Mouse (Mus musculus): ENCODE results near the gene Nkain4. TPM values are rescaled to one million over a fixed set of nuclear protein-coding genes. Genes with fewer than 3 reads are reported as not detected.

Gene Nkain4
- total and polyA plus RNA-seq, 2 experiments from 2014 or later, result 43.7 to 80.9 TPM

DNA sequence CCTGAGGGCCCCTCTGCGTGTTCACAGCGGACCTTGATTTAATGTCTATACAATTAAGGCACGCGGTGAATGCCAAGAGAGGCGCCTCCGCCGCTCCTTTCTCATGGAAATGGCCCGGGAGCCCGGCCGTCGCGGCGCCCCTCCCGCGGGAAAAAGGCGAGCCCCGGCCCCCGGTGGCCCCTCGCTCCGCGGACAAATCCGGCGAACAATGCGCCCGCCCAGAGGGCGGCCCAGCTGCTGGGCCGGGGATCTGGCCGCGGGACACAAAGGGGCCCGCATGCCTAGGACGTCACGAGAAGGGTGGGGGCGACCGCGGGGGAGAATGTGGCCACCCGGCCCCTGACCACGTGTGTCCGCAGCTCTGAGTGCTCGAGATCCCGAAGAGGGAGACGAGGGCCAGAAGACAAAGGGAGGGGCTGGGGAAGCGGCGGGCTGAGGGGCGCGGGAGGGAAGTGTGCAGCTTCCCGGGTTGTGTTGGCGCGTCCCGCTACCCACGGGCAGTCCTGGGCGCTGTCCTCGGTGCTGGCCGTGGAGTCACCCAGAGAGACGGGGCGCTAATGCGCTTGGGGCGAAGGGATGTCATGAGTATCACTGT is 60.4 kb downstream of the Nkain4 start:
- ATAC-seq, result peak; percentile 19
- H3K36me3 ChIP-seq (ENCODE audit: insufficient read depth), result peaks cover 6% of the 10 kb centered on the region
- H3K4me1 ChIP-seq (ENCODE audit: insufficient read depth), result peaks cover 31% of the 10 kb centered on the region

GRCm38 (mm10) chr2:180893537-180894028 is 60.9 kb downstream of the Nkain4 start:
- H3K4me1 ChIP-seq (ENCODE audit: insufficient read depth), result peaks cover 31% of the 10 kb centered on the region

More for the DNA sequence above, 60.4 kb downstream of the Nkain4 start:
- peak overlapping the region; percentile 79 for H3K4me3 ChIP-seq (ENCODE audit: low read depth, low read length)
- H3K27me3 ChIP-seq (ENCODE audit: insufficient read depth, low read length), result no peaks in the 10 kb centered on the region; the same call in 1 of the 2 replicates
- H3K4me2 ChIP-seq (ENCODE audit: low read depth), result peak overlapping the region; percentile 61
- H3K9me3 ChIP-seq (ENCODE audit: low read length), result no peaks in the 10 kb centered on the region
- DNase-seq, result peak; percentile 70
- peak overlapping the region; percentile 99 for H3K27ac ChIP-seq (ENCODE audit: low read depth, low read length)
- no peak for TF ChIP-seq CTCF (IDR thresholded peaks at IDR 0.05; ENCODE audit: low read depth)
- WGBS, result 2% methylated on average over 57 of the region's 57 CpGs
- H3K9ac ChIP-seq, result peak overlapping the region; percentile 99

DNA sequence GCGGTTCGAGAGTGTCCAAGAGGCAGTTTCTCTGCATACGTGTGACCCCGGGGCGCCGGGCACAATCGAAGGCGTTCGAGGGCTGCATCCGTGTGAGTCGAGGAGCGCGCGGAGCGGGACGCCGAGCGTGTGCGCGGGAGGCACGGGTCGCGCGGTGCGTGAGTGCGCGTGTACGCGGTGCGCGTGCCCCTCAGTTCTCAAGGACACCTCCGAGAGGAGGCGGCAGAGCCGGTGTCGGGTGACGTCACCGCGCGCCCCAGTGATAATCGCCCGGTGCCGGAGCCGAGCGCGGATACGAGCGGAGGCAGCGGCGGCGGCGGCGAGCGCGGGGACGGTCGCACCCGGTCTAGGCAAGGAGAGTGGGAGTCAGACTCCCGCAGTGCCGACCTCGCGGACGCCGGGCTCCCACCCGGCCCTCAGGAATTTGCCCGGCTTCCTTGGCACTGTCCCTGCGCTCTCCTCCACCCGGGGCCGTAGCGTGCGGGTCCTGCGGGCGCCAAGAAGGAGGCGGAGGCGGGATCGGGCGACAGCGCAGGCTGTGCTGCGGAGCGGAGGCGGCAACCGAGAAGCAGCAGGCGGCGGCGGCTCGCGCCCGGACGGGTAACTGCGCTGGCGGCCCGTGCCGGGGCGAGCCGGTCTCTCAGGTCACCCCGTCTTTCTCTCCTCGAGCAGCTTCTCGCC is 61.5 kb downstream of the Nkain4 start:
- Histone ChIP-seq H3K27ac (ENCODE audit: low read depth, low read length) (peak overlapping the region; percentile 99), H3K4me2 (ENCODE audit: low read depth) (peak overlapping the region; percentile 61), H3K27me3 (ENCODE audit: insufficient read depth, low read length) (no peaks in the 10 kb centered on the region; the same call in none of the 2 replicates), H3K36me3 (ENCODE audit: insufficient read depth) (peaks cover 6% of the 10 kb centered on the region), H3K4me3 (ENCODE audit: low read depth, low read length) (peak overlapping the region; percentile 79), H3K9me3 (ENCODE audit: low read length) (no peaks in the 10 kb centered on the region), H3K9ac (peak overlapping the region; percentile 99), H3K4me1 (ENCODE audit: insufficient read depth) (peaks cover 31% of the 10 kb centered on the region)
- TF ChIP-seq CTCF (IDR thresholded peaks at IDR 0.05; ENCODE audit: low read depth), result no peak
- DNase-seq, result peak; percentile 97
- WGBS, result 1% methylated on average over 92 of the region's 97 CpGs
- peak; percentile 74 for ATAC-seq

More at GRCm38 (mm10) chr2:180893537-180894028, 60.9 kb downstream of the Nkain4 start:
- H3K9ac ChIP-seq, result peak overlapping the region; percentile 99
- H3K9me3 ChIP-seq (ENCODE audit: low read length), result no peaks in the 10 kb centered on the region
- WGBS, result under 1% methylated on average over 48 of the region's 50 CpGs
- peak overlapping the region; percentile 99 for H3K27ac ChIP-seq (ENCODE audit: low read depth, low read length)
- DNase-seq (no peak), ATAC-seq (peak; percentile 21)
- peaks cover 6% of the 10 kb centered on the region for H3K36me3 ChIP-seq (ENCODE audit: insufficient read depth)
- H3K27me3 ChIP-seq (ENCODE audit: insufficient read depth, low read length), result no peaks in the 10 kb centered on the region; the same call in none of the 2 replicates
- TF ChIP-seq CTCF (IDR thresholded peaks at IDR 0.05; ENCODE audit: low read depth), result no peak
- peak overlapping the region; percentile 61 for H3K4me2 ChIP-seq (ENCODE audit: low read depth)
- H3K4me3 ChIP-seq (ENCODE audit: low read depth, low read length), result peak overlapping the region; percentile 79

- Histone ChIP-seq H3K27me3 (ENCODE audit: insufficient read depth, low read length) (no peaks in the 10 kb centered on the region; the same call in none of the 2 replicates), H3K27ac (ENCODE audit: low read depth, low read length) (peak overlapping the region; percentile 99), H3K4me3 (ENCODE audit: low read depth, low read length) (peak overlapping the region; percentile 79), H3K4me1 (ENCODE audit: insufficient read depth) (peaks cover 31% of the 10 kb centered on the region), H3K4me2 (ENCODE audit: low read depth) (peak overlapping the region; percentile 61), H3K36me3 (ENCODE audit: insufficient read depth) (peaks cover 6% of the 10 kb centered on the region), H3K9ac (peak overlapping the region; percentile 99), H3K9me3 (ENCODE audit: low read length) (no peaks in the 10 kb centered on the region)
- WGBS, result 15% methylated on average over 9 of the region's 9 CpGs
- ATAC-seq (no peak), DNase-seq (peak; percentile 45)
- TF ChIP-seq CTCF (IDR thresholded peaks at IDR 0.05; ENCODE audit: low read depth), result no peak
Measured at GRCm38 (mm10) chr2:180891835-180892323, 62.6 kb downstream of the Nkain4 start.

DNA sequence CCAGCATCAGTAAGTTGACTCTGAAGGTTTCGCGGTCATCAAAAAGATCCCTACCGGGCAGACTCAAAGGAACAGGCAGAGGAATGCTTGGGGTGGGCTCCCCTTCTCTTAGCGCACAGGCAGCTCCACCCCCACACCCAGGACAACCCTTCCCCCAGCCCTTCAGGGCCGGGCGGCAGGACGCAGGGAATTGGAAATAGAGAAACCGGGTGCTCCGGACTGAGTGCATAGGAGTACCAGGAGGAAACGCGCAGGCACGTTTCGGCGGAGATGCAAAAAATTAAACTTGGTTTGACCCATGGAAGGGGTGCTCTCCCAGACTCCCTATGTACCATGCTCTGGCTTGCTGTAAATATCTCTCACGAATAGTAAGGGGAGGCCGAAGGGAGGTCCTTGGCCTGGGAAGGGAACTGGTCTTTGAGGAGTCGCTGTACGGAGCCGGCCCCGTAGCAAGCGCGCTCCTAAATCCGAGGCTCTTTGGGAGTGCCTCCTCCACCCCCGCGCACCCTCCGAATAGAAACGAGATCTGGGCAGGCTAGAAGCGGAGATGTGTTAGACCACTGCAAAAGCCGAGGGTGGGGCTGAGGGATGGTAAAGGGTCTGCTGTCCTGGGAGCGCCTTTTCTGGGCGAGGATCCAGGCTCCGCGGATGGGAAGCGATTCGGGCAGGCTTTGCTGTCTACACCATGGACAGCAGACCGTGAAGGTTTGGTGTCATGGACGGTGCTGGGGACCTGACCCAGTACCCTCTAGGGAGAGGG is 63.2 kb downstream of the Nkain4 start:
- ATAC-seq, result peak; percentile 3; the same call in 1 of the 2 replicates
- peak; percentile 73 for DNase-seq
- WGBS, result 3% methylated on average over 37 of the region's 37 CpGs
- H3K36me3 ChIP-seq (ENCODE audit: insufficient read depth), result peaks cover 6% of the 10 kb centered on the region
- no peaks in the 10 kb centered on the region; the same call in none of the 2 replicates for H3K27me3 ChIP-seq (ENCODE audit: insufficient read depth, low read length)
- H3K4me1 ChIP-seq (ENCODE audit: insufficient read depth), result peaks cover 25% of the 10 kb centered on the region
- peak overlapping the region; percentile 61 for H3K4me2 ChIP-seq (ENCODE audit: low read depth)
- peak overlapping the region; percentile 99 for H3K9ac ChIP-seq
- H3K9me3 ChIP-seq (ENCODE audit: low read length), result no peaks in the 10 kb centered on the region
- peak overlapping the region; percentile 99 for H3K27ac ChIP-seq (ENCODE audit: low read depth, low read length)
- H3K4me3 ChIP-seq (ENCODE audit: low read depth, low read length), result peak overlapping the region; percentile 79
- TF ChIP-seq CTCF (IDR thresholded peaks at IDR 0.05; ENCODE audit: low read depth), result no peak

DNA sequence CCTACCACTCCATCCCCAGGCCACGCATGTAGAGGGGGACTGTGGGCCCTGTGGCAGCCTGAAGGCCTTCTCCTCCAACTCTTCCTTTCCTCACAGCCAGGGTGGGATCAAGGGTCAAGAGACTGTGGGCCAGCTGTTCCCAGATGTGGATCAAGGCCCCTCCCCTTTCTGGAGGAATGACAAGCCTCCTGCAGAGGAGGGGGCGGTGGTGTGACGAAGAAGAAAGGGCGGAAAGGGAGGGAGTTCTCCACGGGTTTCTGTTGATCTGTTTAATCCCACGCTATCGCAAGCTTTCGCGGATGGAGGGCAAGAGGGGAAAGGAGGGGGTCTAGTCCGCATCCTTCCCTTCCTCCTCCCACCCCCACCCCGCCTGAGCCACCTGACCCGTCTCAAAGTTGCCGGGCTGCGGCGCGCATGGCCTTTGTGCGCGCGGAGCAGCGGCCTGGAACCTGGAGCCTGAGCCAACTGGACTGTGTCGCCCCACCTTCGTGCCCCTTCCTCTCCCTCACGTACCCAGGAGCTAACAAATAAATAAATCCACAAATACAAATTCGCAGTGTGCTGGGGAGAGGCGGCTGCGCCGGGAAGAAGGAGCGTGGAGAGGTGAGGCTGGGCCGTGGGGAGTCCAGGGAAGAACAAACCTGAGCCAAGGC is 64.0 kb downstream of the Nkain4 start:
- no peaks in the 10 kb centered on the region; the same call in none of the 2 replicates for H3K27me3 ChIP-seq (ENCODE audit: insufficient read depth, low read length)
- H3K9ac ChIP-seq, result peak overlapping the region; percentile 99
- H3K4me2 ChIP-seq (ENCODE audit: low read depth), result peak overlapping the region; percentile 61
- whole genome bisulfite sequencing, result 5% methylated on average over 29 of the region's 29 CpGs
- no peaks in the 10 kb centered on the region for H3K9me3 ChIP-seq (ENCODE audit: low read length)
- peaks cover 3% of the 10 kb centered on the region for H3K36me3 ChIP-seq (ENCODE audit: insufficient read depth)
- H3K27ac ChIP-seq (ENCODE audit: low read depth, low read length), result peak overlapping the region; percentile 99
- peak overlapping the region; percentile 79 for H3K4me3 ChIP-seq (ENCODE audit: low read depth, low read length)
- ATAC-seq (no peak), DNase-seq (peak; percentile 69)
- H3K4me1 ChIP-seq (ENCODE audit: insufficient read depth), result peaks cover 19% of the 10 kb centered on the region; the same call in 1 of the 2 replicates
- TF ChIP-seq CTCF (IDR thresholded peaks at IDR 0.05; ENCODE audit: low read depth), result peak; percentile 44; the same call in 1 of the 2 replicates
